In genomic region chr1:89860017-89860730, GRCm38 (mm10) we compare ENCODE assay signal across 8 mouse cellular contexts.
A peak's percentile ranks its signal among the peaks of the same experiment; 100 is the strongest.
DNase-seq lines count a peak whose midpoint lies in the region; ATAC-seq and TF ChIP-seq lines count a peak whose summit lies in the region.

No protein-coding gene starts in this region.

- peaks cover 4% of the 10 kb centered on the region for H3K4me1 ChIP-seq in forebrain, embryonic 11.5 days (replicated peaks; ENCODE audit: control insufficient read depth, insufficient read depth, low read length)
- H3K4me1 ChIP-seq in forebrain, embryonic 12.5 days = peaks cover 20% of the 10 kb centered on the region
- no peaks in the 10 kb centered on the region; the same call in 1 of the 2 replicates for H3K4me1 ChIP-seq in intestine, postnatal 0 days (replicated peaks; ENCODE audit: control insufficient read depth, insufficient read depth, low read length)

- 0 out of 2 replicates have a peak, but pooled peaks have one; percentile 33 for ATAC-seq in forebrain, embryonic 11.5 days (replicated peaks; ENCODE audit: low FRiP score)
- ATAC-seq in forebrain, embryonic 12.5 days (ENCODE audit: low FRiP score) = no peak
- peak; percentile 71 for ATAC-seq in intestine, postnatal 0 days

- TF ChIP-seq CTCF in intestine, postnatal 0 days (IDR thresholded peaks at IDR 0.05; ENCODE audit: low read depth) = peak; percentile 54

- no peak for DNase-seq in forebrain, embryonic 11.5 days (ENCODE audit: low spot score)
- DNase-seq in adipocyte (ENCODE audit: low spot score) = peak; percentile 87
- DNase-seq in gastrocnemius, adult 8-10 months (ENCODE audit: low spot score in 2 of 2) = peak; percentile 60 to 65
- DNase-seq in skeletal muscle tissue, adult 2 months (ENCODE audit: low read depth, low spot score) = peak; percentile 58
- no peak for DNase-seq in layer of hippocampus, adult 11-12 months (ENCODE audit: low spot score)
- no peak for DNase-seq in frontal cortex, postnatal 25 days (ENCODE audit: low spot score in 2 of 2)

- no peak overlapping the region for H3K4me3 ChIP-seq in forebrain, embryonic 11.5 days (ENCODE audit: low read depth, low read length)
- no peak overlapping the region for H3K4me3 ChIP-seq in forebrain, embryonic 12.5 days (replicated peaks)
- H3K4me3 ChIP-seq in intestine, postnatal 0 days (ENCODE audit: low read depth, low read length) = no peak overlapping the region

- WGBS in forebrain, embryonic 11.5 days = 33% methylated on average over 2 of the region's 2 CpGs
- 34% methylated on average over 2 of the region's 2 CpGs for WGBS in forebrain, embryonic 12.5 days
- WGBS in intestine, postnatal 0 days = 42% methylated on average over 2 of the region's 2 CpGs

- no peak overlapping the region for H3K9ac ChIP-seq in forebrain, embryonic 11.5 days (ENCODE audit: low read length)
- no peak overlapping the region for H3K9ac ChIP-seq in forebrain, embryonic 12.5 days
- no peak overlapping the region for H3K9ac ChIP-seq in intestine, postnatal 0 days (ENCODE audit: low read depth, low read length)

- H3K36me3 ChIP-seq in forebrain, embryonic 11.5 days (ENCODE audit: control insufficient read depth, insufficient read depth, low read length) = no peaks in the 10 kb centered on the region
- H3K36me3 ChIP-seq in forebrain, embryonic 12.5 days (replicated peaks) = no peaks in the 10 kb centered on the region
- no peaks in the 10 kb centered on the region for H3K36me3 ChIP-seq in intestine, postnatal 0 days (ENCODE audit: control insufficient read depth, insufficient read depth)

- no peaks in the 10 kb centered on the region for H3K9me3 ChIP-seq in forebrain, embryonic 11.5 days (ENCODE audit: control insufficient read depth, low read length)
- H3K9me3 ChIP-seq in forebrain, embryonic 12.5 days = no peaks in the 10 kb centered on the region
- H3K9me3 ChIP-seq in intestine, postnatal 0 days (ENCODE audit: control insufficient read depth) = no peaks in the 10 kb centered on the region

- H3K4me2 ChIP-seq in forebrain, embryonic 11.5 days (ENCODE audit: low read depth, low read length, severe bottlenecking) = no peak overlapping the region
- no peak overlapping the region for H3K4me2 ChIP-seq in forebrain, embryonic 12.5 days
- H3K4me2 ChIP-seq in intestine, postnatal 0 days (replicated peaks; ENCODE audit: low read depth) = no peak overlapping the region

- no peak overlapping the region for H3K27ac ChIP-seq in forebrain, embryonic 11.5 days (ENCODE audit: low read depth, low read length)
- H3K27ac ChIP-seq in forebrain, embryonic 12.5 days = no peak overlapping the region
- no peak overlapping the region; the same call in 1 of the 2 replicates for H3K27ac ChIP-seq in intestine, postnatal 0 days (ENCODE audit: low read depth, low read length)

- H3K27me3 ChIP-seq in forebrain, embryonic 11.5 days (ENCODE audit: control insufficient read depth, insufficient read depth, low read length) = peaks cover 5% of the 10 kb centered on the region
- H3K27me3 ChIP-seq in forebrain, embryonic 12.5 days = peaks cover 66% of the 10 kb centered on the region
- H3K27me3 ChIP-seq in intestine, postnatal 0 days (replicated peaks; ENCODE audit: control insufficient read depth, insufficient read depth, low read length) = no peaks in the 10 kb centered on the region

Comparison
In these comparisons a context has a peak if more than half of its experiments do, and no peak if none do; other contexts are left out.
1. DNase-seq: peak in adipocyte (single experiment), gastrocnemius, adult 8-10 months (2 of 2) and skeletal muscle tissue, adult 2 months (single experiment); none in forebrain, embryonic 11.5 days (single experiment), layer of hippocampus, adult 11-12 months (single experiment) and frontal cortex, postnatal 25 days (0 of 2).